Mouse (Mus musculus) layer of hippocampus, postnatal 10 days (tissue): ENCODE data around the gene Saal1. TPM values are rescaled to one million over a fixed set of nuclear protein-coding genes. Genes with fewer than 3 reads are reported as not detected.

ENCODE experiments used
- total RNA-seq, 2 experiments: library from RNA; stranded (reverse); gene quantifications; 2 replicates each; pipeline ENCODE4 v1.2.3; 2021

Saal1 gene
- total RNA-seq, 2 experiments from 2014 or later, result 10.3 to 10.5 TPM

Other genes starting within 250 kb of the Saal1 start
- 10 to 100 TPM; 50.5 to 55.9 TPM for gene Sergef, start 70.9 kb downstream of the Saal1 start, total RNA-seq
- under 1 TPM; 0.50 to 0.56 TPM for gene Tph1, start 38.1 kb downstream of the Saal1 start, total RNA-seq
- under 1 TPM in 1 of 2 experiments, not detected in 1; 0.16 TPM for gene Saa3, start 5.0 kb upstream of the Saal1 start, total RNA-seq
- gene Saa4, start 21.9 kb upstream of the Saal1 start, total RNA-seq, result not detected
- not detected for gene Saa1, start 32.3 kb upstream of the Saal1 start, total RNA-seq
- not detected for gene Saa2, start 41.1 kb upstream of the Saal1 start, total RNA-seq
- gene Hps5, start 85.4 kb upstream of the Saal1 start, total RNA-seq, result 10 to 100 TPM; 15.4 to 21.7 TPM
- gene Gtf2h1, start 85.4 kb upstream of the Saal1 start, total RNA-seq, result 10 to 100 TPM; 32.9 to 38.1 TPM
- gene Ldha, start 130.8 kb upstream of the Saal1 start, total RNA-seq, result 100 to 1,000 TPM; 430 to 445 TPM
- not detected for gene Ldhc, start 150.5 kb upstream of the Saal1 start, total RNA-seq
- 100 to 1,000 TPM in 1 of 2 experiments, 10 to 100 TPM in 1; 99.9 to 104 TPM for gene Tsg101, start 209.3 kb upstream of the Saal1 start, total RNA-seq
- 10 to 100 TPM; 11.4 TPM for gene Uevld, start 247.8 kb upstream of the Saal1 start, total RNA-seq